Comparison of ENCODE assay signal across 9 mouse cellular contexts in the genomic region with DNA sequence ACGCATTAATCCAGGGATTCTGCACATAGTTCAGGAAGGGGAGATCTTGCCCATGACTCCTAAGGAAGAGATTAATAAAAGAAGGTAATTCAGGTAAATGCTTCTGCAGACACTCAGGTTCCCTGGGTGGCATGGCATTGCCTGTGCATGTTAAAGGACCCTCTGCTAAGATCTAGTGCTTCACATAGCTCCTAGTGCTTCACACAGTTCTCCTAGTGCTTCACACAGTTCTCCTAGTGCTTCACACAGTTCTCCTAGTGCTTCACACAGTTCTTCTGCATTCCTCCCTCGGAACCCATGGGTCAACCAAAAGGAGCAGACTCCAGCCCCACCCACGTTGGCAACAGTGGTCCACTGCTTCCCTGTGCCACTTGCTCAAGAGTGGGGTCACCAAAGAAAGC. TPM values are rescaled to one million over a fixed set of nuclear protein-coding genes. Genes with fewer than 3 reads are reported as not detected.
DNase-seq lines count a peak whose midpoint lies in the region; ATAC-seq and TF ChIP-seq lines count a peak whose summit lies in the region.
"Had no signal": no experiment of that assay in that cellular context is flagged by ENCODE, and none has a peak within 500 bp of the region (broad histone marks: within the 10 kb centered on the region; RNA-seq: fewer than 3 reads in every experiment).

No protein-coding gene starts in this region.

- no peak for TF ChIP-seq CTCF in liver, adult 2 months (IDR thresholded peaks at IDR 0.05; ENCODE audit: low read depth, low read length)
- TF ChIP-seq CTCF in kidney, postnatal 0 days (IDR thresholded peaks at IDR 0.05; ENCODE audit: low read depth) = no peak
- TF ChIP-seq CTCF in thymus, adult 2 months (IDR thresholded peaks at IDR 0.05; ENCODE audit: borderline replicate concordance, control insufficient read depth, extremely low read depth, insufficient read depth, low read length, poor library complexity) = no peak

- H3K9me3 ChIP-seq in forebrain, embryonic 15.5 days = no peaks in the 10 kb centered on the region
- no peaks in the 10 kb centered on the region for H3K9me3 ChIP-seq in kidney, postnatal 0 days (replicated peaks; ENCODE audit: low read length)
- no peaks in the 10 kb centered on the region for H3K9me3 ChIP-seq in neural tube, embryonic 13.5 days

- TF ChIP-seq POLR2A in liver, adult 2 months (IDR thresholded peaks at IDR 0.05; ENCODE audit: extremely low read depth, insufficient read depth, low read length) = no peak
- no peak for TF ChIP-seq POLR2A in thymus, adult 2 months (IDR thresholded peaks at IDR 0.05; ENCODE audit: control insufficient read depth, extremely low read depth, insufficient read depth, low read length, poor library complexity)

- DNase-seq in liver, adult 2 months (ENCODE audit: extremely low read depth, low read depth, low spot score) = peak; percentile 63
- DNase-seq in liver = no peak
- no peak for DNase-seq in kidney, postnatal 0 days (ENCODE audit: low spot score)
- DNase-seq in frontal cortex, adult 2 months (ENCODE audit: extremely low spot score in 1 of 2, low spot score in 1 of 2) = no peak
- DNase-seq in thymus, adult 2 months = no peak
- DNase-seq: cerebellum, adult 9-11 months; spleen, adult 18-20 months had no signal

- H3K27ac ChIP-seq in liver, adult 2 months (replicated peaks; ENCODE audit: insufficient read depth, low read depth, low read length) = peak overlapping the region; percentile 38
- peak overlapping the region; percentile 93; the same call in 1 of the 2 replicates for H3K27ac ChIP-seq in forebrain, embryonic 15.5 days (replicated peaks)
- peak overlapping the region; percentile 37; the same call in 1 of the 2 replicates for H3K27ac ChIP-seq in kidney, postnatal 0 days
- H3K27ac ChIP-seq in neural tube, embryonic 13.5 days (replicated peaks) = peak overlapping the region; percentile 94
- H3K27ac ChIP-seq in thymus, adult 2 months (ENCODE audit: control insufficient read depth, insufficient read depth, low read length) = no peak overlapping the region

- peaks cover 14% of the 10 kb centered on the region for H3K36me3 ChIP-seq in liver, adult 2 months (ENCODE audit: control insufficient read depth, insufficient read depth, low read length)
- H3K36me3 ChIP-seq in forebrain, embryonic 15.5 days = no peaks in the 10 kb centered on the region
- peaks cover 11% of the 10 kb centered on the region for H3K36me3 ChIP-seq in kidney, postnatal 0 days (ENCODE audit: insufficient read depth, low read length)
- H3K36me3 ChIP-seq in neural tube, embryonic 13.5 days = no peaks in the 10 kb centered on the region
- H3K36me3 ChIP-seq in thymus, adult 2 months (ENCODE audit: control insufficient read depth, insufficient read depth, low read length) = no peaks in the 10 kb centered on the region

- peak overlapping the region; percentile 14 for H3K4me3 ChIP-seq in liver, adult 2 months (ENCODE audit: insufficient read depth, low read depth, low read length)
- H3K4me3 ChIP-seq in forebrain, embryonic 15.5 days = no peak overlapping the region; the same call in 1 of the 2 replicates
- peak overlapping the region; percentile 75 for H3K4me3 ChIP-seq in kidney, postnatal 0 days (replicated peaks; ENCODE audit: low read depth, low read length)
- H3K4me3 ChIP-seq in neural tube, embryonic 13.5 days = no peak overlapping the region
- H3K4me3 ChIP-seq in thymus, adult 2 months (ENCODE audit: control insufficient read depth, insufficient read depth, low read length) = no peak overlapping the region

- WGBS in liver, adult 2 months = 27% methylated on average over 3 of the region's 3 CpGs
- 80% methylated on average over 3 of the region's 3 CpGs for WGBS in forebrain, embryonic 15.5 days
- WGBS in kidney, postnatal 0 days = 71% methylated on average over 3 of the region's 3 CpGs
- 83% methylated on average over 3 of the region's 3 CpGs for WGBS in neural tube, embryonic 13.5 days
- 91% methylated on average over 3 of the region's 3 CpGs for WGBS in thymus, adult 2 months

- H3K4me2 ChIP-seq in forebrain, embryonic 15.5 days (replicated peaks) = peak overlapping the region; percentile 49
- H3K4me2 ChIP-seq in kidney, postnatal 0 days (ENCODE audit: low read length) = peak overlapping the region; percentile 69
- H3K4me2 ChIP-seq in neural tube, embryonic 13.5 days = peak overlapping the region; percentile 90

- H3K9ac ChIP-seq in liver, adult 2 months (ENCODE audit: low read depth, low read length) = peak overlapping the region; percentile 13
- H3K9ac ChIP-seq in forebrain, embryonic 15.5 days (replicated peaks) = no peak overlapping the region
- H3K9ac ChIP-seq in kidney, postnatal 0 days (ENCODE audit: low read depth, low read length) = no peak overlapping the region
- peak overlapping the region; percentile 41; the same call in 1 of the 2 replicates for H3K9ac ChIP-seq in neural tube, embryonic 13.5 days

- H3K4me1 ChIP-seq in liver, adult 2 months (ENCODE audit: control insufficient read depth, insufficient read depth, low read length) = peaks cover 10% of the 10 kb centered on the region
- peaks cover 55% of the 10 kb centered on the region for H3K4me1 ChIP-seq in forebrain, embryonic 15.5 days
- peaks cover 29% of the 10 kb centered on the region for H3K4me1 ChIP-seq in kidney, postnatal 0 days (replicated peaks; ENCODE audit: insufficient read depth, low read length)
- H3K4me1 ChIP-seq in neural tube, embryonic 13.5 days (replicated peaks) = peaks cover 55% of the 10 kb centered on the region
- peaks cover 40% of the 10 kb centered on the region for H3K4me1 ChIP-seq in thymus, adult 2 months (replicated peaks; ENCODE audit: control insufficient read depth, insufficient read depth, low read length)

- H3K27me3 ChIP-seq in liver, adult 2 months (ENCODE audit: control insufficient read depth, insufficient read depth, low read length) = no peaks in the 10 kb centered on the region
- H3K27me3 ChIP-seq in forebrain, embryonic 15.5 days = no peaks in the 10 kb centered on the region
- no peaks in the 10 kb centered on the region for H3K27me3 ChIP-seq in kidney, postnatal 0 days (ENCODE audit: insufficient read depth, low read length)
- H3K27me3 ChIP-seq in neural tube, embryonic 13.5 days = no peaks in the 10 kb centered on the region
- no peaks in the 10 kb centered on the region for H3K27me3 ChIP-seq in thymus, adult 2 months (ENCODE audit: control insufficient read depth, insufficient read depth, low read length)

- peaks cover 9% of the 10 kb centered on the region; the same call in 1 of the 2 replicates for H3K79me2 ChIP-seq in liver, adult 2 months (ENCODE audit: control insufficient read depth, insufficient read depth, low read length)

- ATAC-seq in forebrain, embryonic 15.5 days (replicated peaks) = no peak
- no peak for ATAC-seq in kidney, postnatal 0 days (replicated peaks; ENCODE audit: low FRiP score, low read depth)
- ATAC-seq in neural tube, embryonic 13.5 days (ENCODE audit: low read depth) = no peak

RNA-seq across cellular contexts. Expression of a gene that starts 56.1 kb away (rescaled TPM):
- 30.7 and 34.6 TPM in 2 replicates for total RNA-seq in liver, adult 2 months (2014; rRNA removed)
- 93.3 and 106 TPM in 2 replicates for polyA plus RNA-seq in liver, adult 2 months (2012; rRNA removed)
- 90.4 and 98.7 TPM in 2 replicates for polyA plus RNA-seq in forebrain, embryonic 15.5 days (2015; fragmentation: Nextera tagmentation; extraction: Ambion mirVana)
- polyA plus RNA-seq in kidney, postnatal 0 days (2015; fragmentation: Nextera tagmentation; extraction: Ambion mirVana) = 103 and 107 TPM in 2 replicates
- polyA plus RNA-seq in neural tube, embryonic 13.5 days (2015; fragmentation: Nextera tagmentation; extraction: Ambion mirVana) = 91.0 and 92.7 TPM in 2 replicates
- 123 and 134 TPM in 2 replicates for polyA plus RNA-seq in frontal cortex, adult 2 months (2012; rRNA removed)
- polyA plus RNA-seq in thymus, adult 2 months (2012; rRNA removed) = 80.2 and 86.3 TPM in 2 replicates

RNA-seq across cellular contexts. Expression of a gene that starts 56.7 kb away (rescaled TPM):
- total RNA-seq in liver, adult 2 months (2014; rRNA removed) = 10.5 and 10.7 TPM in 2 replicates
- 22.2 and 40.0 TPM in 2 replicates for polyA plus RNA-seq in liver, adult 2 months (2012; rRNA removed)
- 46.3 and 50.0 TPM in 2 replicates for polyA plus RNA-seq in forebrain, embryonic 15.5 days (2015; fragmentation: Nextera tagmentation; extraction: Ambion mirVana)
- 28.3 and 31.5 TPM in 2 replicates for polyA plus RNA-seq in kidney, postnatal 0 days (2015; fragmentation: Nextera tagmentation; extraction: Ambion mirVana)
- polyA plus RNA-seq in neural tube, embryonic 13.5 days (2015; fragmentation: Nextera tagmentation; extraction: Ambion mirVana) = 32.5 and 36.8 TPM in 2 replicates
- polyA plus RNA-seq in frontal cortex, adult 2 months (2012; rRNA removed) = 40.9 and 60.5 TPM in 2 replicates
- 53.8 and 59.3 TPM in 2 replicates for polyA plus RNA-seq in thymus, adult 2 months (2012; rRNA removed)

Comparison
In these comparisons a context has a peak if more than half of its experiments do, and no peak if none do; other contexts are left out.
1. H3K4me3 ChIP-seq: peak in liver, adult 2 months (single experiment) and kidney, postnatal 0 days (single experiment); none in forebrain, embryonic 15.5 days (single experiment), neural tube, embryonic 13.5 days (single experiment) and thymus, adult 2 months (single experiment).
2. H3K9ac ChIP-seq: peak in liver, adult 2 months (single experiment) and neural tube, embryonic 13.5 days (single experiment); none in forebrain, embryonic 15.5 days (single experiment) and kidney, postnatal 0 days (single experiment).
3. Peak in every context shown above with its lines, with median percentiles within 50 percentile points of each other: H3K4me2 ChIP-seq.